Mouse (Mus musculus): ENCODE data around the gene Brix1. TPM values are rescaled to one million over a fixed set of nuclear protein-coding genes. Genes with fewer than 3 reads are reported as not detected.
"Not testable (repeated sequence)": the region's sequence is repeated elsewhere in the genome, so short reads cannot be mapped to it uniquely, and the experiment has no call there.

Brix1 gene
- polyA plus RNA-seq (2015; fragmentation: Nextera tagmentation; extraction: Ambion mirVana): 39.7 and 53.6 TPM in 2 replicates

DNA sequence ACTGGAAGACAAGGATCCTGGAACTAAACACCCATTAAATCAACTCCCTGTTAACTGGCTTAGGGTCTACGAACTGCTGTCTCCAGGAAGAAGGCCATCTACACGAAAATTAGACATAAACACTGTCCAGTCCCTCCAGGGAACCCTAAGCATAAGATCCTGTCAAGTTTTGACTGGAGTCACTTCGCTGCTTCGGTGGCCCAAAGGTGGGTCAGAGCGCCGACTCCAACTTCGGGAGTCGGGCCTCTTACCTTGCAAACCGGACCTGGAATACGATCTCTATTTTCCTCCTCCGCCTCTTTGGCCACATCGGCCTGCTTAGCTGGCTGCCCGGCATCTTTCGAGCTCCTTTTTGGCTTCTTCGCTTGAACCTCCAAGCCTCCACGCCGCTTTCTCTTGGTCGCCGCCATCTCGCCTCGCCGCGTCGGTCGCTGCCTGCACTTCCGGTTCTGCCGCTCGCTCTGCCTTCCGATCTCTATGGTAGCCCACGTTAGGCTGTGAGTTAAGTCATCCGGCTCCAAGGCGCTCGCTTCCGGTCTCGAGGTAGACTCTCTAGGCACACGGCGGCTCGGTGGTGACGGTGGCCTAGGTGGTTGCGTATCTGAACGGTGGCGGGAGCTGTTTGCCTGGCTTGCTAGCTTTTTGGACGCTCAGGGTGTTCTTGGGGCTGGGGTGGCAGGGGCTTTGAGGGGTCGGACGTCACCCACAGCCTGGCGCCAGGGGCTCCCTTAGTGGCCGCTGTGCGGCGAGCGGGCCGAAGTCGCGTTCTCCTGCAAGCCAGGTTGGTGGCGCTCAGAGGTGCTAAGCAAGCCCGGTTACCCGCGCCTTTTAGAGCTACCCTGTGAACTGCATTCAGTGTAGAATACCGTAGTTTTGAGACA, at the start of gene Brix1, which contains the start of gene Rad1:
Gene Brix1, minus strand, starts transcription at position 464 of the 881 bp plus-strand sequence.
Gene Rad1, plus strand, starts transcription at position 535 of the 881 bp plus-strand sequence.
- WGBS (ENCODE audit: insufficient replicate concordance): under 1% methylated on average over 58 of the region's 58 CpGs
- ATAC-seq (ENCODE audit: insufficient read depth): peak; percentile 100
- no peaks in the 10 kb centered on the region for H3K27me3 ChIP-seq
- H3K4me1 ChIP-seq (replicated peaks): peaks cover 23% of the 10 kb centered on the region
- H3K4me3 ChIP-seq (replicated peaks): peak within 1 kb of the TSS; percentile 79
- H3K9ac ChIP-seq: peak within 1 kb of the TSS; percentile 84
- H3K36me3 ChIP-seq (replicated peaks): peaks cover 41% of the 10 kb centered on the region
- H3K4me2 ChIP-seq: peak within 1 kb of the TSS; percentile 80
- H3K9me3 ChIP-seq (replicated peaks): no peaks in the 10 kb centered on the region
- H3K27ac ChIP-seq (replicated peaks): peak within 1 kb of the TSS; percentile 72

DNA sequence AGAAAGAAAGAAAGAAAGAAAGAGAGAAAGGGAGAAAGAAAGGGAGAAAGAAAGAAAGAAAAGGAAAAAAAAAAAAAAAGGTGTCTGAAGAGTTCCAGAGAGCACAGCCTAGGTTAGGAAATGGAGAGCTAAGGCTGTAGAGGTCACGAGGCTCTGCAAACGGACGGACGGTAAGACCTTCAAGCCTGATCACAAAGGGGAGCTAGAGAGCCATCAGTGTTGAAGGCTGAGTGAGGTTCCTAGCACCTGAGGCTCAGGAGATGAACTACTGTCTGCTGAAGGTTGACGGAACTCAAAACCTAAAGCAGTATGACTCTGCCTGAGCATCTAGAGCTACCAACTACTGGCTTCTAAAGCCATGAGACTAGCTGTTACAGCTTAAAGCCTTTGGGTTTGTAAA, 48.8 kb upstream of the Brix1 start:
- Histone ChIP-seq H3K4me1 (replicated peaks) (no peaks in the 10 kb centered on the region), H3K9me3 (replicated peaks) (no peaks in the 10 kb centered on the region), H3K4me3 (replicated peaks) (no peak overlapping the region), H3K9ac (no peak overlapping the region), H3K36me3 (replicated peaks) (no peaks in the 10 kb centered on the region), H3K27ac (replicated peaks) (no peak overlapping the region), H3K27me3 (no peaks in the 10 kb centered on the region), H3K4me2 (no peak overlapping the region)
- no peak for ATAC-seq (ENCODE audit: insufficient read depth)
- WGBS (ENCODE audit: insufficient replicate concordance): 70% methylated on average over 5 of the region's 5 CpGs

GRCm38 (mm10) chr15:10533361-10533760, 47.6 kb upstream of the Brix1 start:
- not testable (repeated sequence) for H3K9me3 ChIP-seq (replicated peaks); H3K4me1 ChIP-seq (replicated peaks); H3K9ac ChIP-seq; H3K36me3 ChIP-seq (replicated peaks); H3K27ac ChIP-seq (replicated peaks); H3K27me3 ChIP-seq; H3K4me3 ChIP-seq (replicated peaks); ATAC-seq (ENCODE audit: insufficient read depth); H3K4me2 ChIP-seq
- WGBS (ENCODE audit: insufficient replicate concordance): 66% methylated on average over 10 of the region's 10 CpGs

DNA sequence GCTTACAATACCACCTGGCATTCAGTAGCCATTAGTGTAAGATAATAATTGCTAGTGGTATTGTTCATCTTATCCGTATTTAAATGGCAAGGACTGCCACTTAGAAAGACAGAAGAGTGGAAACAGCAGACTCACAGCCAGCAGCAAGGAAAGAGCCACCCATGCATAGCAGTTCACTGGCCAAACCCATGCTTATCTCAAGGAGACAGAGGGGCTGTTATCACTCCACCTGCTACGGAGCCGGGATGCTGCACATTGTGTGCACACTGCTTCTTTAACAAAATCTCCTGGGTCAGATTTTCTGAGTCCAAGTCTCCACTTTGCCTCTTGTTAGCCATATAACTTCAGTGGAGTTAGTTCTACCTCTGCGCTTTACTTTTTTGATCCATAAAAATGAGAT, 45.6 kb upstream of the Brix1 start:
- no peaks in the 10 kb centered on the region for H3K9me3 ChIP-seq (replicated peaks)
- H3K9ac ChIP-seq: no peak overlapping the region
- H3K36me3 ChIP-seq (replicated peaks): no peaks in the 10 kb centered on the region
- no peak overlapping the region for H3K4me2 ChIP-seq
- H3K4me1 ChIP-seq (replicated peaks): no peaks in the 10 kb centered on the region
- H3K27me3 ChIP-seq: no peaks in the 10 kb centered on the region
- H3K27ac ChIP-seq (replicated peaks): no peak overlapping the region
- 41% methylated on average over 4 of the region's 4 CpGs for WGBS (ENCODE audit: insufficient replicate concordance)
- peak; percentile 15; the same call in 1 of the 2 replicates for ATAC-seq (ENCODE audit: insufficient read depth)
- no peak overlapping the region for H3K4me3 ChIP-seq (replicated peaks)

DNA sequence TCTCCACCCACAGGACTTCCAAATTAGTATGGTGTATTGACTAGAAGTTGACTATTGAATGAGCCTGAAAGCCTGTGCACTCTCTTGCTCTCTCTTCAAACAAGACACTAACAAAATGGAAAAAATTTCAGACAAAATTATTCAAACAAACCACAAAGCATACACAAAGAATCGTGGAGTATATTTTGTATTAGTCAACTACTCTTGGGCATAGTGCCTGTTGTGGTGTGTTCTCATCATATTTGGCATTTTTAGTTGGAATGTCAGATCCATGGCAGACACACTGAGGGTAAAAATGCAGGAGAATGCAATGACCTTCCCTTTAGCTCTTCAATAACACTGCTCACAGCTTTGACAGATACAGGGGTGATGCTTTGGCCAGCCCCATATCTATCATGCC, 40.1 kb upstream of the Brix1 start:
- H3K27me3 ChIP-seq: no peaks in the 10 kb centered on the region
- no peaks in the 10 kb centered on the region for H3K4me1 ChIP-seq (replicated peaks)
- no peak for ATAC-seq (ENCODE audit: insufficient read depth)
- no peak overlapping the region for H3K9ac ChIP-seq
- WGBS (ENCODE audit: insufficient replicate concordance): 43% methylated on average over 1 of the region's 1 CpGs
- H3K36me3 ChIP-seq (replicated peaks): no peaks in the 10 kb centered on the region
- H3K4me2 ChIP-seq: no peak overlapping the region
- no peak overlapping the region for H3K4me3 ChIP-seq (replicated peaks)
- H3K27ac ChIP-seq (replicated peaks): no peak overlapping the region
- H3K9me3 ChIP-seq (replicated peaks): no peaks in the 10 kb centered on the region

- H3K4me3 ChIP-seq (replicated peaks): no peak overlapping the region
- 70% methylated on average over 7 of the region's 7 CpGs for WGBS (ENCODE audit: insufficient replicate concordance)
These were observed 29.4 kb upstream of the Brix1 start for GRCm38 (mm10) chr15:10515166-10515565.

GRCm38 (mm10) chr15:10506099-10506498, 20.4 kb upstream of the Brix1 start:
- Histone ChIP-seq H3K4me2 (no peak overlapping the region), H3K27ac (replicated peaks) (no peak overlapping the region), H3K4me3 (replicated peaks) (no peak overlapping the region), H3K4me1 (replicated peaks) (no peaks in the 10 kb centered on the region), H3K9me3 (replicated peaks) (no peaks in the 10 kb centered on the region), H3K9ac (no peak overlapping the region), H3K36me3 (replicated peaks) (no peaks in the 10 kb centered on the region), H3K27me3 (no peaks in the 10 kb centered on the region)
- no peak for ATAC-seq (ENCODE audit: insufficient read depth)
- WGBS (ENCODE audit: insufficient replicate concordance): 60% methylated on average over 11 of the region's 11 CpGs

More at GRCm38 (mm10) chr15:10515166-10515565, 29.4 kb upstream of the Brix1 start:
- no peak overlapping the region for H3K27ac ChIP-seq (replicated peaks)
- H3K27me3 ChIP-seq: no peaks in the 10 kb centered on the region
- no peaks in the 10 kb centered on the region for H3K4me1 ChIP-seq (replicated peaks)
- no peaks in the 10 kb centered on the region for H3K36me3 ChIP-seq (replicated peaks)
- H3K9me3 ChIP-seq (replicated peaks): no peaks in the 10 kb centered on the region
- no peak for ATAC-seq (ENCODE audit: insufficient read depth)
- H3K9ac ChIP-seq: no peak overlapping the region
- no peak overlapping the region for H3K4me2 ChIP-seq

DNA sequence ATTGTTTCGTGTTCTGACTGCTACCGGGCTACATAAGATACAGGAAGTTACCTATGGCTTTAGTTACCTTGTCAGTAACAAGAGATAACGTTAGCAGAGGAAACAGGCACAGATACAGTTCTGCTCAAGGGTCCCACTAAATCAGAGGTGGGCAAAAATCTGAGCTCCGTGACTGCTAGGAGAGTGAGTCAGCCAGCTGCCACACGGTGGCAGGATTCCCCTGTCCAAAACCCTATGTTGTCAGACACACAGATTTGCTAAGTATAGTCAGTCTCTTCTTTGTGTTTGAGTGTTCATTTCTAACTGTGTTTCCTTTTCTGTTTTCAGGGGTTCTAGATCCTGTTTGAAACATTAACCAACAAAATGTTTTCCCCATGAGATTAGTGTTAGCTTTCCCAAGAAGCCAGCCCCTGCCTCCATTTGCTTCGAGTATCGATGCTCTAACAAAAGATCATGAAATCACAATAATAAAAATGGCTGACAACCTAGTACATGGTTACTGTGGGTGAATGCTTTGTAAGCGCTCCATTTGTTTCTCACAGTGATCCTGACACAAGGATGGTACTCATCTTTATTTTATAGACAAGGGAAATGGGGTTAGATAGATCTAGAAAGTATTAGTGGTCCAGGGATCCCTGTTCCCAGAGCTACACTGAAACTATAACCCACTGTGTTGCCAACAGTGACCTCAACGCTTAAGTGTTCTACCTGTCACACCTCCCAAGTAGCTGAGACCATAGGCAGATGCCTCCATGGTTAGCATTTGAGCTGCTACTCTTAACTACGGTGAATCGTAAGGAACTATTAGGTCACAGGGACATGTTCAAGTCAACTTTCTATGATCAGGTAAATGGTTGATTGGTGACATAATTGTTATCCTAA, 15.3 kb upstream of the Brix1 start:
- no peaks in the 10 kb centered on the region for H3K4me1 ChIP-seq (replicated peaks)
- H3K4me2 ChIP-seq: no peak overlapping the region
- H3K9ac ChIP-seq: no peak overlapping the region
- no peak overlapping the region for H3K4me3 ChIP-seq (replicated peaks)
- no peak for ATAC-seq (ENCODE audit: insufficient read depth)
- H3K9me3 ChIP-seq (replicated peaks): no peaks in the 10 kb centered on the region
- H3K36me3 ChIP-seq (replicated peaks): peaks cover 3% of the 10 kb centered on the region
- H3K27ac ChIP-seq (replicated peaks): no peak overlapping the region
- 46% methylated on average over 11 of the region's 11 CpGs for WGBS (ENCODE audit: insufficient replicate concordance)
- H3K27me3 ChIP-seq: no peaks in the 10 kb centered on the region

GRCm38 (mm10) chr15:10500035-10500434, 14.3 kb upstream of the Brix1 start:
- H3K27me3 ChIP-seq: no peaks in the 10 kb centered on the region
- WGBS (ENCODE audit: insufficient replicate concordance): 42% methylated on average over 5 of the region's 5 CpGs
- no peak overlapping the region for H3K9ac ChIP-seq
- H3K4me1 ChIP-seq (replicated peaks): no peaks in the 10 kb centered on the region
- H3K4me3 ChIP-seq (replicated peaks): no peak overlapping the region
- ATAC-seq (ENCODE audit: insufficient read depth): no peak
- H3K9me3 ChIP-seq (replicated peaks): no peaks in the 10 kb centered on the region
- H3K27ac ChIP-seq (replicated peaks): no peak overlapping the region
- no peak overlapping the region for H3K4me2 ChIP-seq
- H3K36me3 ChIP-seq (replicated peaks): peaks cover 7% of the 10 kb centered on the region

DNA sequence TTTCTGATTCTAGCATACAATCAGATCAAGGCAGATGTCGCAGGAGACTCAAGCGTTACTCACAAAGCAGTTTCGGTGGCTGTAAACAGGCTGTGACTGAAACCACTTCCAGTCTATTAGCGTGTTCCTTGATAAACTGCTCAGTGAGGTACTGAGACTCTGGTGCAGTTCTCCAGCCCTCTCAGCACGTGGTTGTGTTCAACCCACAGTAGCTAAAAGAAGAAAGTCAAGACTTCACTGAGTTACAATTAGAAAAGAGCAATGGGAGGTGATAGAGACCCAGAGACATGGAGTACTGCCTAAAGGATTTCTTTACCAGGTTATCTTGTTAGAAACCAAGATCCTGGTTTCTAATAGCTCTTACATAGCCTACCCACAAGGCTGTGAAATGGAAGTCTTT, 13.8 kb upstream of the Brix1 start:
- Histone ChIP-seq H3K36me3 (replicated peaks) (peaks cover 7% of the 10 kb centered on the region), H3K9ac (no peak overlapping the region), H3K4me3 (replicated peaks) (no peak overlapping the region), H3K4me1 (replicated peaks) (no peaks in the 10 kb centered on the region), H3K4me2 (no peak overlapping the region), H3K9me3 (replicated peaks) (no peaks in the 10 kb centered on the region), H3K27me3 (no peaks in the 10 kb centered on the region), H3K27ac (replicated peaks) (no peak overlapping the region)
- WGBS (ENCODE audit: insufficient replicate concordance): 56% methylated on average over 5 of the region's 5 CpGs
- ATAC-seq (ENCODE audit: insufficient read depth): no peak

GRCm38 (mm10) chr15:10496696-10497095, 10.9 kb upstream of the Brix1 start:
- H3K27ac ChIP-seq (replicated peaks); H3K4me2 ChIP-seq; H3K4me1 ChIP-seq (replicated peaks); H3K9ac ChIP-seq; ATAC-seq (ENCODE audit: insufficient read depth); H3K27me3 ChIP-seq; H3K4me3 ChIP-seq (replicated peaks); H3K9me3 ChIP-seq (replicated peaks): not testable (repeated sequence)
- peaks cover 22% of the 10 kb centered on the region for H3K36me3 ChIP-seq (replicated peaks)
- WGBS (ENCODE audit: insufficient replicate concordance): 92% methylated on average over 1 of the region's 1 CpGs
